Mouse (Mus musculus) heart, postnatal 0 days (tissue): ENCODE measurements around the gene Tectb.

Experiments used
- CTCF ChIP-seq: IDR thresholded peaks from 2 replicates; pipeline ENCODE4 v1.5.1; 2016; ENCODE audit warnings: antibody characterized with exemption, control low read depth, low read depth
- EP300 ChIP-seq: IDR thresholded peaks from 2 replicates; pipeline ENCODE4 v1.6.1; 2016; ENCODE audit warnings: antibody characterized with exemption, low read depth

DNA sequence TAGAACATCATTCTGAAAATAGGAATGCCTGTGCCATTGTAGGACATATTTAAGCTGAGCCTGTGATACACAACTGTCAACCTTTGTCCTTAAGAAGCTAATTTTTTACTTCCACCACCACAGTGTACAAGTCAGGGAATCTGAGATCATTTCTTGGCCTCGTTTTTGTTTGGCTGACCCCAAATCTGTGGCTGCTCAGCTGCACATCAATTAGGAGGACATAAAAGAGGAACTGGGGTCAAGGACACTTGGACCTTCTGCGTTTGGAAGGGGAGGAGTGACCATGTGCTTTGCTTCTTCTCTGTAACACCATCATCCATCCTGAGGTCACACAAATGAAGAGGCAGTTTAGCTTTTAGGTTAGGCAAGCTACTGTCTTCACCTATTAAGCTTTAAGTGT lies 55.5 kb downstream of the Tectb start:
- no peak for TF ChIP-seq CTCF
- TF ChIP-seq EP300, result no peak
